ENCODE assay signal across 8 mouse cellular contexts in genomic region chr8:120539775-120540625, GRCm38 (mm10). TPM values are rescaled to one million over a fixed set of nuclear protein-coding genes. Genes with fewer than 3 reads are reported as not detected.
DNase-seq lines count a peak whose midpoint lies in the region; ATAC-seq and TF ChIP-seq lines count a peak whose summit lies in the region.

No protein-coding gene starts in this region.

- TF ChIP-seq CTCF in MEL (IDR thresholded peaks at IDR 0.05 in 2 of 3, conservative IDR thresholded peaks at IDR 0.05 in 1 of 3; ENCODE audit: control insufficient read depth in 1 of 3, insufficient read depth in 1 of 3, low read depth in 2 of 3, low read length in 3 of 3, poor library complexity in 1 of 3, severe bottlenecking in 1 of 3), result no peak

- intact Hi-C loops in left cerebral cortex, postnatal 36 days (cut with DNase I), result loop anchor here (5.0 kb wide), 1 partner anchor 113 kb away; no protein-coding TSS in a partner anchor

- H3K36me3 ChIP-seq in heart, embryonic 11.5 days (ENCODE audit: control insufficient read depth, insufficient read depth, low read length), result no peaks in the 10 kb centered on the region
- peaks cover 5 to 39% of the 10 kb centered on the region in 2 experiments; a peak in 3 of 4 replicates for H3K36me3 ChIP-seq in MEL (ENCODE audit: control insufficient read depth in 1 of 2, insufficient read depth in 2 of 2, low read length in 2 of 2)
- H3K36me3 ChIP-seq in forebrain, embryonic 13.5 days (ENCODE audit: poor library complexity, severe bottlenecking), result no peaks in the 10 kb centered on the region
- no peaks in the 10 kb centered on the region for H3K36me3 ChIP-seq in neural tube, embryonic 13.5 days

- H3K4me2 ChIP-seq in heart, embryonic 11.5 days, result peak overlapping the region; percentile 99
- peak overlapping the region; percentile 91 for H3K4me2 ChIP-seq in forebrain, embryonic 13.5 days
- peak overlapping the region; percentile 75 for H3K4me2 ChIP-seq in neural tube, embryonic 13.5 days

- H3K4me1 ChIP-seq in heart, embryonic 11.5 days (ENCODE audit: control insufficient read depth, insufficient read depth, low read length), result peaks cover 70% of the 10 kb centered on the region
- H3K4me1 ChIP-seq in MEL (ENCODE audit: control insufficient read depth in 1 of 2, insufficient read depth in 2 of 2, low read length in 2 of 2), result peaks cover 12 to 42% of the 10 kb centered on the region in 2 experiments
- peaks cover 91% of the 10 kb centered on the region for H3K4me1 ChIP-seq in forebrain, embryonic 13.5 days
- peaks cover 96% of the 10 kb centered on the region for H3K4me1 ChIP-seq in neural tube, embryonic 13.5 days (replicated peaks)

- H3K79me2 ChIP-seq in MEL (ENCODE audit: control insufficient read depth, insufficient read depth, low read length, poor library complexity), result peaks cover 97% of the 10 kb centered on the region

- TF ChIP-seq EP300 in MEL (IDR thresholded peaks at IDR 0.05; ENCODE audit: low read depth in 1 of 2, low read length in 2 of 2), result no peak

- DNase-seq in heart, adult 18-20 months, result no peak
- DNase-seq in MEL (ENCODE audit: low read depth, low spot score), result peak; percentile 75
- DNase-seq in kidney, postnatal 36 days, result peak; percentile 54 to 57
- DNase-seq in left cerebral cortex, postnatal 36 days (ENCODE audit: low spot score in 2 of 2), result no peak
- DNase-seq in yolk sac, embryonic 10.5 days (ENCODE audit: low spot score), result no peak

- WGBS in heart, embryonic 11.5 days (ENCODE audit: insufficient replicate concordance), result 22% methylated on average over 21 of the region's 23 CpGs
- 28% methylated on average over 23 of the region's 23 CpGs for WGBS in forebrain, embryonic 13.5 days
- WGBS in neural tube, embryonic 13.5 days, result 22% methylated on average over 23 of the region's 23 CpGs

- no peaks in the 10 kb centered on the region for H3K9me3 ChIP-seq in heart, embryonic 11.5 days (replicated peaks; ENCODE audit: control insufficient read depth, low read length)
- no peaks in the 10 kb centered on the region for H3K9me3 ChIP-seq in MEL (replicated peaks; ENCODE audit: insufficient read depth, low read length)
- H3K9me3 ChIP-seq in forebrain, embryonic 13.5 days (replicated peaks), result no peaks in the 10 kb centered on the region
- H3K9me3 ChIP-seq in neural tube, embryonic 13.5 days, result no peaks in the 10 kb centered on the region

- H3K27me3 ChIP-seq in heart, embryonic 11.5 days (ENCODE audit: control insufficient read depth, insufficient read depth, low read length), result no peaks in the 10 kb centered on the region
- H3K27me3 ChIP-seq in MEL (ENCODE audit: control insufficient read depth in 1 of 2, insufficient read depth in 2 of 2, low read length in 2 of 2), result no peaks in the 10 kb centered on the region
- H3K27me3 ChIP-seq in forebrain, embryonic 13.5 days, result no peaks in the 10 kb centered on the region
- no peaks in the 10 kb centered on the region for H3K27me3 ChIP-seq in neural tube, embryonic 13.5 days

- 0 out of 2 replicates have a peak overlapping the region, but pooled peaks have one; percentile 5 for H3K4me3 ChIP-seq in heart, embryonic 11.5 days (ENCODE audit: low read depth, low read length)
- peak overlapping the region; percentile 28 to 58 for H3K4me3 ChIP-seq in MEL (ENCODE audit: control insufficient read depth in 1 of 2, insufficient read depth in 1 of 2, low read depth in 2 of 2, low read length in 2 of 2)
- peak overlapping the region; percentile 65 for H3K4me3 ChIP-seq in forebrain, embryonic 13.5 days
- peak overlapping the region; percentile 61 for H3K4me3 ChIP-seq in neural tube, embryonic 13.5 days

- no peak for ATAC-seq in heart, embryonic 11.5 days (replicated peaks; ENCODE audit: insufficient number of reproducible peaks, low FRiP score, low TSS enrichment)
- ATAC-seq in forebrain, embryonic 13.5 days, result no peak
- no peak for ATAC-seq in neural tube, embryonic 13.5 days (ENCODE audit: low read depth)

- H3K9ac ChIP-seq in heart, embryonic 11.5 days (ENCODE audit: low read depth, low read length), result peak overlapping the region; percentile 46
- peak overlapping the region; percentile 81 for H3K9ac ChIP-seq in MEL (ENCODE audit: control insufficient read depth, low read depth, low read length, poor library complexity, severe bottlenecking)
- H3K9ac ChIP-seq in forebrain, embryonic 13.5 days, result peak overlapping the region; percentile 95
- peak overlapping the region; percentile 76 for H3K9ac ChIP-seq in neural tube, embryonic 13.5 days

- H3K27ac ChIP-seq in heart, embryonic 11.5 days (ENCODE audit: low read depth, low read length), result peak overlapping the region; percentile 95
- H3K27ac ChIP-seq in MEL (ENCODE audit: control insufficient read depth, low read depth, low read length), result peak overlapping the region; percentile 77
- H3K27ac ChIP-seq in forebrain, embryonic 13.5 days, result peak overlapping the region; percentile 100
- peak overlapping the region; percentile 97 for H3K27ac ChIP-seq in neural tube, embryonic 13.5 days (replicated peaks)

- TF ChIP-seq POLR2A in MEL (IDR thresholded peaks at IDR 0.05; ENCODE audit: control insufficient read depth in 1 of 2, insufficient read depth in 1 of 2, low read depth in 1 of 2, low read length in 2 of 2, poor library complexity in 1 of 2), result no peak

- TF ChIP-seq RAD21 in MEL (IDR thresholded peaks at IDR 0.05; ENCODE audit: low read depth, low read length), result no peak

TF ChIP-seq in MEL, 35 proteins besides CTCF, POLR2A, EP300 and RAD21 (continues in another document):
- TF ChIP-seq GATA1 (IDR thresholded peaks at IDR 0.05; ENCODE audit: low read depth, low read length) (0 out of 2 replicates have a peak, but pooled peaks have one; percentile 46), HCFC1 (IDR thresholded peaks at IDR 0.05; ENCODE audit: low read depth, low read length) (0 out of 2 replicates have a peak, but pooled peaks have one; percentile 14), MAFK (IDR thresholded peaks at IDR 0.05; ENCODE audit: borderline replicate concordance, low read depth, low read length) (no peak), ZMIZ1 (IDR thresholded peaks at IDR 0.05; ENCODE audit: low read depth, low read length) (0 out of 2 replicates have a peak, but pooled peaks have one; percentile 20), MXI1 (IDR thresholded peaks at IDR 0.05; ENCODE audit: low read depth, low read length) (peak; percentile 80), ZKSCAN1 (IDR thresholded peaks at IDR 0.05; ENCODE audit: low read depth, low read length) (0 out of 2 replicates have a peak, but pooled peaks have one; percentile 17), SIN3A (IDR thresholded peaks at IDR 0.05; ENCODE audit: low read length) (peak; percentile 2), TCF12 (IDR thresholded peaks at IDR 0.05; ENCODE audit: low read depth, low read length) (no peak), ZC3H11A (IDR thresholded peaks at IDR 0.05; ENCODE audit: low read depth, low read length) (no peak), TAL1 (IDR thresholded peaks at IDR 0.05; ENCODE audit: low read length) (peak; percentile 60), BHLHE40 (IDR thresholded peaks at IDR 0.05; ENCODE audit: borderline replicate concordance, low read depth, low read length) (no peak), RCOR1 (IDR thresholded peaks at IDR 0.05; ENCODE audit: low read depth, low read length) (no peak), TBP (IDR thresholded peaks at IDR 0.05; ENCODE audit: low read depth, low read length) (no peak), POLR2AphosphoS5 (IDR thresholded peaks at IDR 0.05; ENCODE audit: borderline replicate concordance, low read depth, low read length) (no peak), POLR2AphosphoS2 (IDR thresholded peaks at IDR 0.05; ENCODE audit: low read length) (no peak), CHD2 (IDR thresholded peaks at IDR 0.05; ENCODE audit: low read length) (no peak), MYB (IDR thresholded peaks at IDR 0.05; ENCODE audit: low read depth, low read length) (no peak), USF1 (IDR thresholded peaks at IDR 0.05; ENCODE audit: low read depth, low read length) (no peak), JUND (IDR thresholded peaks at IDR 0.05; ENCODE audit: low read depth, low read length) (no peak), MAZ (IDR thresholded peaks at IDR 0.05; ENCODE audit: low read depth, low read length) (no peak), NRF1 (IDR thresholded peaks at IDR 0.05; ENCODE audit: insufficient read depth, low read depth, low read length, poor library complexity, severe bottlenecking) (no peak), ETS1 (IDR thresholded peaks at IDR 0.05; ENCODE audit: low read depth, low read length) (peak; percentile 38; the same call in 1 of the 2 replicates), MEF2A (IDR thresholded peaks at IDR 0.05; ENCODE audit: extremely low read depth, insufficient replicate concordance, low read depth, low read length, poor library complexity, severe bottlenecking) (no peak), USF2 (IDR thresholded peaks at IDR 0.05; ENCODE audit: borderline replicate concordance in 1 of 2, insufficient read depth in 1 of 2, low read depth in 1 of 2, low read length in 2 of 2) (no peak), NELFE (IDR thresholded peaks at IDR 0.05; ENCODE audit: low read depth, low read length) (no peak), KAT2A (conservative IDR thresholded peaks at IDR 0.05; ENCODE audit: low read depth, low read length) (no peak), UBTF (IDR thresholded peaks at IDR 0.05; ENCODE audit: borderline replicate concordance, insufficient read depth, low read depth, low read length) (no peak), E2F4 (IDR thresholded peaks at IDR 0.05; ENCODE audit: borderline replicate concordance, low read depth, low read length) (no peak), GABPA (IDR thresholded peaks at IDR 0.05; ENCODE audit: low read depth, low read length) (no peak), CHD1 (IDR thresholded peaks at IDR 0.05; ENCODE audit: low read depth, low read length) (no peak), MYC (IDR thresholded peaks at IDR 0.05; ENCODE audit: low read depth, low read length) (no peak), MAX (IDR thresholded peaks at IDR 0.05; ENCODE audit: low read length) (no peak; the same call in 1 of the 2 replicates), ZNF384 (IDR thresholded peaks at IDR 0.05; ENCODE audit: low read depth, low read length) (no peak)

RNA-seq across cellular contexts. Expression of gene Gins2, which starts 49.1 kb away (rescaled TPM):
- 81.8 and 82.7 TPM in 2 replicates for polyA plus RNA-seq in heart, embryonic 11.5 days (2014; fragmentation: Nextera tagmentation; extraction: Ambion mirVana)
- 1 to 10 TPM in 1 of 2 experiments, under 1 TPM in 1; 0.98 to 1.8 TPM for total RNA-seq in heart, adult 18-20 months (2021)
- 46.1 and 49.3 TPM in 2 replicates for total RNA-seq in MEL (2012; rRNA removed)
- polyA plus RNA-seq in MEL (2012; ENCODE audit: insufficient read depth in 1 of 2, insufficient read length in 2 of 2, low read depth in 1 of 2, low replicate concordance in 2 of 2, missing spikeins in 1 of 2), result 100 to 1,000 TPM in 1 of 2 experiments, 10 to 100 TPM in 1; 39.6 to 150 TPM
- polyA plus RNA-seq in forebrain, embryonic 13.5 days (2015; fragmentation: Nextera tagmentation; extraction: Ambion mirVana), result 66.9 and 79.8 TPM in 2 replicates
- polyA plus RNA-seq in neural tube, embryonic 13.5 days (2015; fragmentation: Nextera tagmentation; extraction: Ambion mirVana), result 20.1 and 21.5 TPM in 2 replicates
- 1 to 10 TPM in 1 of 2 experiments, under 1 TPM in 1; 0.74 to 1.8 TPM for total RNA-seq in left cerebral cortex, postnatal 36 days (2021)

Comparison
In these comparisons a context has a peak if more than half of its experiments do, and no peak if none do; other contexts are left out.
1. H3K4me3 ChIP-seq: peak in every context shown above with its lines; median percentile 65 in forebrain, embryonic 13.5 days; 61 in neural tube, embryonic 13.5 days; 43 in MEL; 5 in heart, embryonic 11.5 days.
2. DNase-seq: peak in MEL (single experiment) and kidney, postnatal 36 days (2 of 2); none in heart, adult 18-20 months (0 of 2), left cerebral cortex, postnatal 36 days (0 of 2) and yolk sac, embryonic 10.5 days (single experiment).
3. Peak in every context shown above with its lines, with median percentiles within 50 percentile points of each other: H3K27ac ChIP-seq, H3K4me2 ChIP-seq and H3K9ac ChIP-seq.